Mouse (Mus musculus) CH12.LX (cell line): ENCODE data around the gene Arpc1a.

Experiments
- ETS1 ChIP-seq: conservative IDR thresholded peaks from 2 replicates; pipeline ENCODE4 v1.6.1; 2012; ENCODE audit warnings: low read depth, mild to moderate bottlenecking, inconsistent platforms, low read length, improper control_type of control experiment, moderate library complexity
- USF1 ChIP-seq: IDR thresholded peaks from 2 replicates; pipeline ENCODE4 v1.6.1; 2014; ENCODE audit warnings: low read depth, mild to moderate bottlenecking, inconsistent platforms, low read length, improper control_type of control experiment
- ZMIZ1 ChIP-seq: IDR thresholded peaks from 2 replicates; pipeline ENCODE4 v1.6.1; 2012; ENCODE audit warnings: low read depth, mild to moderate bottlenecking, inconsistent platforms, low read length, improper control_type of control experiment

- no peak for TF ChIP-seq ETS1
- no peak for TF ChIP-seq ZMIZ1
- no peak for TF ChIP-seq USF1
Measured at GRCm38 (mm10) chr5:145068863-145069262, 14.8 kb upstream of the Arpc1a start.
